Mouse (Mus musculus) hindbrain, embryonic 10.5 days (tissue): ENCODE data around the gene Sephs1. TPM values are rescaled to one million over a fixed set of nuclear protein-coding genes. Genes with fewer than 3 reads are reported as not detected.

ENCODE experiments used
- DNase-seq: peaks from one replicate; pipeline ENCODE4 v3.0.0-alpha.2; 2017; ENCODE audit warnings: low spot score
- H3K27ac ChIP-seq: fragments of 300-500 bp; sonication (generic); 2 replicates; pipeline ENCODE4 v1.5.1; 2016; ENCODE audit warnings: mild to moderate bottlenecking, moderate library complexity
- H3K27me3 ChIP-seq: fragments of 300-500 bp; sonication (generic); 2 replicates; pipeline ENCODE4 v1.6.1; 2016; ENCODE audit warnings: mild to moderate bottlenecking; ENCODE audit not compliant: poor library complexity, insufficient read depth, severe bottlenecking
- H3K36me3 ChIP-seq: fragments of 300-500 bp; sonication (generic); 2 replicates; pipeline ENCODE4 v1.6.1; 2016; ENCODE audit warnings: mild to moderate bottlenecking, moderate library complexity
- H3K4me1 ChIP-seq: fragments of 300-500 bp; sonication (generic); replicated peaks from 2 replicates; pipeline ENCODE4 v1.6.1; 2016; ENCODE audit warnings: mild to moderate bottlenecking
- H3K4me3 ChIP-seq: fragments of 300-500 bp; sonication (generic); 2 replicates; pipeline ENCODE4 v1.5.1; 2016; ENCODE audit warnings: mild to moderate bottlenecking, moderate library complexity
- H3K9me3 ChIP-seq: fragments of 300-500 bp; sonication (generic); 2 replicates; pipeline ENCODE4 v1.6.1; 2016; ENCODE audit warnings: mild to moderate bottlenecking, moderate library complexity
- WGBS: fragments of 180-500 bp; shearing (Covaris S2); methylation state at CpG from one replicate; pipeline ENCODE4 v1.1.7; 2016; 5-methylcytosine and 5-hydroxymethylcytosine counted together
- polyA plus RNA-seq: library from polyadenylated mRNA; unstranded; fragments of >200 nt; fragmentation: Nextera tagmentation; extraction: Ambion mirVana; gene quantifications from 2 replicates; pipeline ENCODE4 v1.2.1, GENCODE M21; 2016

The Sephs1 gene
- polyA plus RNA-seq, 1 experiment from 2014 or later: 109 TPM

- peaks cover 19% of the 10 kb centered on the region for H3K36me3 ChIP-seq
- no peaks in the 10 kb centered on the region for H3K27me3 ChIP-seq
- 3% methylated on average over 20 of the region's 20 CpGs for WGBS
- H3K4me3 ChIP-seq: peak overlapping the region; percentile 91
- DNase-seq: no peak
- H3K27ac ChIP-seq: peak overlapping the region; percentile 100
- H3K4me1 ChIP-seq: peaks cover 29% of the 10 kb centered on the region
- no peaks in the 10 kb centered on the region for H3K9me3 ChIP-seq
These were observed 521 bp upstream of the Sephs1 start for GRCm38 (mm10) chr2:4880737-4881349.

- Histone ChIP-seq H3K4me1 (peaks cover 29% of the 10 kb centered on the region), H3K9me3 (no peaks in the 10 kb centered on the region), H3K27me3 (no peaks in the 10 kb centered on the region), H3K36me3 (peaks cover 34% of the 10 kb centered on the region), H3K4me3 (peak overlapping the region; percentile 91), H3K27ac (peak overlapping the region; percentile 100)
- peak; percentile 75 for DNase-seq
- WGBS: 3% methylated on average over 63 of the region's 63 CpGs
These were observed 956 bp downstream of the Sephs1 start for GRCm38 (mm10) chr2:4882249-4882791.

- peak overlapping the region; percentile 91 for H3K4me3 ChIP-seq
- H3K9me3 ChIP-seq: no peaks in the 10 kb centered on the region
- peaks cover 29% of the 10 kb centered on the region for H3K4me1 ChIP-seq
- no peak for DNase-seq
- peak overlapping the region; percentile 100 for H3K27ac ChIP-seq
- H3K36me3 ChIP-seq: peaks cover 42% of the 10 kb centered on the region
- 3% methylated on average over 18 of the region's 18 CpGs for WGBS
- no peaks in the 10 kb centered on the region for H3K27me3 ChIP-seq
These were observed 1.8 kb downstream of the Sephs1 start for GRCm38 (mm10) chr2:4883009-4883704.

GRCm38 (mm10) chr2:4886896-4887295 lies 5.5 kb downstream of the Sephs1 start:
- Histone ChIP-seq H3K9me3 (no peaks in the 10 kb centered on the region), H3K27ac (no peak overlapping the region), H3K36me3 (peaks cover 79% of the 10 kb centered on the region), H3K27me3 (no peaks in the 10 kb centered on the region), H3K4me3 (no peak overlapping the region), H3K4me1 (peaks cover 14% of the 10 kb centered on the region)
- WGBS: 92% methylated on average over 6 of the region's 6 CpGs
- no peak for DNase-seq

GRCm38 (mm10) chr2:4895598-4895997 lies 14.2 kb downstream of the Sephs1 start:
- Histone ChIP-seq H3K4me3 (no peak overlapping the region), H3K4me1 (no peaks in the 10 kb centered on the region), H3K27ac (no peak overlapping the region), H3K27me3 (no peaks in the 10 kb centered on the region), H3K9me3 (no peaks in the 10 kb centered on the region), H3K36me3 (peaks cover 96% of the 10 kb centered on the region)
- DNase-seq: no peak
- 94% methylated on average over 2 of the region's 2 CpGs for WGBS

GRCm38 (mm10) chr2:4896970-4897369 lies 15.6 kb downstream of the Sephs1 start:
- DNase-seq: no peak
- Histone ChIP-seq H3K4me3 (no peak overlapping the region), H3K27me3 (no peaks in the 10 kb centered on the region), H3K9me3 (no peaks in the 10 kb centered on the region), H3K27ac (no peak overlapping the region), H3K4me1 (no peaks in the 10 kb centered on the region), H3K36me3 (peaks cover 96% of the 10 kb centered on the region)
- WGBS: 94% methylated on average over 4 of the region's 4 CpGs

GRCm38 (mm10) chr2:4900624-4901023 lies 19.3 kb downstream of the Sephs1 start:
- Histone ChIP-seq H3K4me3 (no peak overlapping the region), H3K4me1 (no peaks in the 10 kb centered on the region), H3K36me3 (peaks cover 97% of the 10 kb centered on the region), H3K27me3 (no peaks in the 10 kb centered on the region), H3K9me3 (no peaks in the 10 kb centered on the region), H3K27ac (no peak overlapping the region)
- WGBS: 94% methylated on average over 6 of the region's 6 CpGs
- DNase-seq: no peak

- WGBS: 94% methylated on average over 5 of the region's 5 CpGs
- H3K27ac ChIP-seq: no peak overlapping the region
- no peaks in the 10 kb centered on the region for H3K27me3 ChIP-seq
- no peak for DNase-seq
- no peaks in the 10 kb centered on the region for H3K9me3 ChIP-seq
- no peaks in the 10 kb centered on the region for H3K4me1 ChIP-seq
- no peak overlapping the region for H3K4me3 ChIP-seq
- H3K36me3 ChIP-seq: peaks cover 97% of the 10 kb centered on the region
These were observed 21.0 kb downstream of the Sephs1 start for GRCm38 (mm10) chr2:4902346-4902745.

GRCm38 (mm10) chr2:4907120-4907519 lies 25.8 kb downstream of the Sephs1 start:
- Histone ChIP-seq H3K27me3 (no peaks in the 10 kb centered on the region), H3K4me3 (no peak overlapping the region), H3K27ac (no peak overlapping the region), H3K4me1 (no peaks in the 10 kb centered on the region), H3K9me3 (peaks cover under 1% of the 10 kb centered on the region; the same call in 1 of the 2 replicates), H3K36me3 (peaks cover 75% of the 10 kb centered on the region)
- 94% methylated on average over 6 of the region's 6 CpGs for WGBS
- DNase-seq: no peak

- WGBS: 85% methylated on average over 7 of the region's 7 CpGs
- Histone ChIP-seq H3K27ac (no peak overlapping the region), H3K4me1 (no peaks in the 10 kb centered on the region), H3K4me3 (no peak overlapping the region), H3K27me3 (no peaks in the 10 kb centered on the region), H3K9me3 (peaks cover 7% of the 10 kb centered on the region; the same call in 1 of the 2 replicates), H3K36me3 (peaks cover 67% of the 10 kb centered on the region)
- no peak for DNase-seq
These were observed 26.6 kb downstream of the Sephs1 start for GRCm38 (mm10) chr2:4907916-4908315.

GRCm38 (mm10) chr2:4908771-4909315 lies 27.5 kb downstream of the Sephs1 start:
- Histone ChIP-seq H3K9me3 (peaks cover 10% of the 10 kb centered on the region; the same call in 1 of the 2 replicates), H3K27ac (no peak overlapping the region), H3K4me3 (no peak overlapping the region), H3K36me3 (peaks cover 60% of the 10 kb centered on the region), H3K27me3 (no peaks in the 10 kb centered on the region), H3K4me1 (peaks cover 7% of the 10 kb centered on the region; the same call in 1 of the 2 replicates)
- DNase-seq: no peak
- WGBS: 92% methylated on average over 3 of the region's 3 CpGs

- no peak overlapping the region for H3K4me3 ChIP-seq
- 73% methylated on average over 6 of the region's 6 CpGs for WGBS
- H3K27ac ChIP-seq: no peak overlapping the region
- DNase-seq: no peak
- no peaks in the 10 kb centered on the region for H3K27me3 ChIP-seq
- H3K4me1 ChIP-seq: peaks cover 10% of the 10 kb centered on the region; the same call in 1 of the 2 replicates
- peaks cover 10% of the 10 kb centered on the region; the same call in 1 of the 2 replicates for H3K9me3 ChIP-seq
- H3K36me3 ChIP-seq: peaks cover 49% of the 10 kb centered on the region
These were observed 28.5 kb downstream of the Sephs1 start for GRCm38 (mm10) chr2:4909909-4910308.

GRCm38 (mm10) chr2:4910521-4910920 lies 29.2 kb downstream of the Sephs1 start:
- Histone ChIP-seq H3K4me1 (peaks cover 10% of the 10 kb centered on the region; the same call in 1 of the 2 replicates), H3K4me3 (no peak overlapping the region), H3K27me3 (no peaks in the 10 kb centered on the region), H3K9me3 (peaks cover 10% of the 10 kb centered on the region; the same call in 1 of the 2 replicates), H3K27ac (no peak overlapping the region), H3K36me3 (peaks cover 43% of the 10 kb centered on the region)
- WGBS: 92% methylated on average over 4 of the region's 4 CpGs
- no peak for DNase-seq
